Mouse (Mus musculus): ENCODE results near the gene Pdlim7.

The Pdlim7 gene

DNA sequence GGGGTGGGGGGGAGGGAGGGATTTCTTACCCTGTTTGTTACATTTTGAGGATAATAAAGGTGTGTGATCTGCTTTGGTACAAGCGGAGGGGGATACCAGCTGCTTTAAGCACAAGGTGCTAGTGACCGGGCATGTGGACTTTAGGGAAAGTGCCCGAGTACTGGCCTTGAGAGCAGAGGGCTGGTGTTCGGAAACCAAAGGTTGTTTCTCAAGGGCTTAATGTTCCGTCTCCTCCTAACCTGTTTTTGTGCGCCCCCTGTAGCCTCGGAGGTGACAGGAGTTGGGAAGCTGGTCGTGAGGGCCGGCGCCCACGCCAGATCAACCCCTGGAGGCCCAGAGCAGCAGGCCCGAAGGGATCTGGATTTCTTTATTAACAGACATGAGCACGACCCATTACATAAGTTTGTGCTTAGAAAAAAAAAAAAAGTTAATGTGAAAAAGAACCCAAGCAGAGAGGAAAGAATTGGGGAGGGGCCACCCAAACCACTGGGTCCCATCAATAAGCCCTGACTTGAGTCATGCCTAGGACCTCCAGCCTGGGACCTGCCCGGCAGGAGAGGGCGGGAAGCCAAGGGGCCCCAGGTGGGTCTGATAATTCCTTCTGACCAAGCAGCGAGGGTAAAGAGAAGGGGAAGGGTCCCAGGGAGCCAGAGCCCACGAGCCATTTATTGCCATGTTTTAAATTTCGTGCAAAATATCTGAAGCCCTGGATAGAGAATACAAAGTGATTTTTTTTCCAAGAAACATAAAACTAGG, 40.2 kb downstream of the Pdlim7 start:
- in situ Hi-C loops (cut with MboI; ENCODE audit: low pct_unique_long_range_greater_than_20kb in 1 of 2, low sequenced_read_pairs in 2 of 2, unreplicated experiment in 1 of 2) = loop anchor here in 1 of 2 experiments (10.0 kb wide), 1 partner anchor 68 kb away; no protein-coding TSS in a partner anchor

DNA sequence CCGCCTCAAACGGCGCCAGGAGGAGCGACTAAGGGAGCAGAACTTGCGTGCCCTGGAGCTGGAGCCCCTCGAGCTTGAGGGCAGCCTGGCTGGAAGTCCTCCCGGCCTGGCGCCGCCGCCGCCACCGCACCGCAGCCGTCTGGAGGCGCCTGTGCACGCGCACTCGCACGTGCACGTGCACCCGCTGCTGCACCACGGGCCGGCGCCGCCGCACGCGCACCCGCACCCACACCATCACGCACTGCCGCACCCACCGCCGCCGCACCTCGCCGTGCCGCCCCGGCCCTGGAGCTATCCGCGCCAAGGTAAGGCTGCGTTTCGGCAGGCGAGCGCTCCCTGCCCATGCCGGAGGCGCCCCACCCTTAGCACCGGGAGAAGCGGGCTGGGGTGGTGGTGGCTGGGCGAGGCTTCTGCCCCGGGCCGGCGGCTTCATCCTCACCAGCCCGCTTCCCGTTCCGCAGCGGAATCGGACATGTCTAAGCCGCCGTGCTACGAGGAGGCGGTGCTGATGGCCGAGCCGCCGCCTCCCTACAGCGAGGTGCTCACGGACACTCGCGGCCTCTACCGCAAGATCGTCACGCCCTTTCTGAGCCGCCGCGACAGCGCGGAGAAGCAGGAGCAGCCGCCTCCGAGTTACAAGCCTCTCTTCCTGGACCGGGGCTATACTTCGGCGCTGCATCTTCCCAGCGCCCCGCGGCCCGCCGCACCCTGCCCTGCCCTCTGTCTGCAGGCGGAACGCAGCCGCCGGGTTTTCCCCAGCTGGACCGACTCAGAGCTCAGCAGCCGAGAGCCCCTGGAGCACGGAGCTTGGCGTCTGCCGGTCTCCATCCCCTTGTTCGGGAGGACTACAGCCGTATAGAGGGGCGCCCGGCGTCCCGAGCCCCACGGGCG, 41.1 kb downstream of the Pdlim7 start:
- in situ Hi-C loops (cut with MboI; ENCODE audit: low pct_unique_long_range_greater_than_20kb in 1 of 2, low sequenced_read_pairs in 2 of 2, unreplicated experiment in 1 of 2) = loop anchor here in 1 of 2 experiments (10.0 kb wide), 1 partner anchor 68 kb away; no protein-coding TSS in a partner anchor

DNA sequence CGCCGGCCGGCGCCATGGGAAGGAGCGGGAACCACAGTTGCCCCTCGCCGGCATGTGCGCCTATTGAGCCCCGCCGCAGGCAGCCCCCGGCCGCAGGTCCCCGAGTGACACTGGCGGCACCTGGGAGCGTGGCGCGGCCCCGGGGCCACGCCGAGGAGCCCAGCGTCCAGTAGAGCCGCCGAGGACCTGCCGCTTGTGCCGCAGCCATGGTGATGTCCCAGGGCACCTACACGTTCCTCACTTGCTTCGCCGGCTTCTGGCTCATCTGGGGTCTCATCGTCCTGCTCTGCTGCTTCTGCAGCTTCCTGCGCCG, 41.7 kb downstream of the Pdlim7 start:
- in situ Hi-C loops (cut with MboI; ENCODE audit: low pct_unique_long_range_greater_than_20kb in 1 of 2, low sequenced_read_pairs in 2 of 2, unreplicated experiment in 1 of 2) = loop anchor here in 1 of 2 experiments (10.0 kb wide), 1 partner anchor 67 kb away; no protein-coding TSS in a partner anchor

DNA sequence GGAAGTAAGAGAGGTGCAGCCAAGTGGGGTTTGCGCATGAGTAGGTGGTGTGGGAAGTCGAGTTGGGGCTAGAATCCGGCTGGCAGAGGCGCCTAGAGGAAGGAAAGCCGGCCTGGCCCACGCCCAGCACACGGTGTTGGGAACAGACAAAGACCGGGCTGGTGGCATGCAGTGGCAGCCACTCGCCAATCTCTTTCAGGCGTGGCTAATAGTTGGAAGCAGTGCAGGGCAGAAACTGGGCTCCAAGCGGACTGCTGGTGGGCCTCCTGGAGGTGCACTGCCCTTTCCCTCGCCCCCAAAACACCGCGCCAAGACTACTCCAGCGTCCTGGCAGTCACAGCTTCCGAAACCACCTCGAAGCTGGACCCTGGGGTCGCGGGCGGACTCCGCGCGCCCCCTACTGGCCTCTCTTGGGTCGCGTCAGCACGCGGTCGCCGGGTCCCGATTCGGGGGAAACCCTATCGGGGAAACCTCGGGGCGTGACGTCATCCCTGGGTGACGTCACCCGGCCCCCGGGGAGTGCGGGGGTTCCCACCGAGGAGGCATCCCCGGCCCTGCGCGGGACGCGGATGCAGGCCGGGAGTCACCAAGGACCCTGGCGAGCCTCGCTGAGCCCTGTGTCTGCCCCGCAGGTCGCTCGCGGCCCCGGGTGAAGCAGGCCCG, 42.2 kb downstream of the Pdlim7 start:
- in situ Hi-C loops (cut with MboI; ENCODE audit: low pct_unique_long_range_greater_than_20kb in 1 of 2, low sequenced_read_pairs in 2 of 2, unreplicated experiment in 1 of 2) = loop anchor here in 1 of 2 experiments (10.0 kb wide), 1 partner anchor 66 kb away; no protein-coding TSS in a partner anchor

DNA sequence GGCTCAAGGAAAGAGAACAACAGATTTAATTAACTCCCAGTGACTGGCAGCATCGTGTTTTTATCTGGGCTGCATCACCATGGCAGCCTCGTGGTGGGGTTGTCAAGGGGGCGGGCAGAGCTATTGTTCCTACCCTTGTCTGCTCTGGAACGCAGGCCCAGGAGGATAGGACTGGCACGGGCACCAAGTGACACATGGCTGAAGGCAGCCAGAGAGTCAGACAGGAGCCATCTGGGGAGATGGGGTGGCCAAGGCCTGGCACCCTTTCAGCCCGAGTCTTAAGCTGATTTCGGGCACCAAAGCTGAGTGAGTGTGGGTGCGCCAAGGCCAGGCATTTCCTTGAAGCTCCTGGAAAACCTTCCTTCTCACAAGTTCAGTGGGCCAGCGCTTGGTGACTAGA, 43.1 kb downstream of the Pdlim7 start:
- in situ Hi-C loops (cut with MboI; ENCODE audit: low pct_unique_long_range_greater_than_20kb in 1 of 2, low sequenced_read_pairs in 2 of 2, unreplicated experiment in 1 of 2) = loop anchor here in 1 of 2 experiments (10.0 kb wide), 1 partner anchor 66 kb away; no protein-coding TSS in a partner anchor

DNA sequence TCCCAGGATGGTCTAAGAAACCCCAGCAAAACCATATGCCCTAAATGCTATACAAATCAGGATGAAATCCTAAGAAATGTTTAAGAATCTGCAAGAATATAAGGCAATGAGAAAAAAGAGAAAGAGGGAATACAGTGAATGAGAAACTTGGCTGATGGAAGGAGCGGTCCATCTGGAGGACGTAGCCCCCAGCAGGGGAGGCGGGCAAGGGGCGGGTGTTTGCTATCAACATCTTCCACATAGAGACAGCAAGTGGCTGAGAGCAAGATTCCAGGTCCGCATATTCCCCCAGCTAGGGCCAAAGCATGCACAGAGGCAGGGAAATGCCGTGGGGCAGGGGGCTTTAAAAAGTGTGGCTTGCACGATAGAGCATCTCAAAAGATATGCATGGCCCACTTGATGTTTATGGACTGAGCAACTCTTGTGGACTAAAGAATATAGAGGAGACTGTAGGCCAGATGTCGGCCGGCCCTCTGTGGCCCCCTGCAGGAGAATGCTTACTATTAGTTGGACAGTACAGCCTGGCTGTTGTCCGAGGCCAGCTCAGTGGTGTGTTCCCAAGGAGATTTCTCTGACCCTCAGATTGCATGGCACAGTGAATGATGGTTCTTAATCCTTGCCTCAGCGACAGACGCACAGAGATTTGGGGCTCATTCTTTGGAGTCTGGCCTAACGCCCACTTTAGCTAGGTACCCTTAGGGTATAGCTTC, 44.5 kb downstream of the Pdlim7 start:
- in situ Hi-C loops (cut with MboI; ENCODE audit: low pct_unique_long_range_greater_than_20kb in 1 of 2, low sequenced_read_pairs in 2 of 2, unreplicated experiment in 1 of 2) = no loop called here

DNA sequence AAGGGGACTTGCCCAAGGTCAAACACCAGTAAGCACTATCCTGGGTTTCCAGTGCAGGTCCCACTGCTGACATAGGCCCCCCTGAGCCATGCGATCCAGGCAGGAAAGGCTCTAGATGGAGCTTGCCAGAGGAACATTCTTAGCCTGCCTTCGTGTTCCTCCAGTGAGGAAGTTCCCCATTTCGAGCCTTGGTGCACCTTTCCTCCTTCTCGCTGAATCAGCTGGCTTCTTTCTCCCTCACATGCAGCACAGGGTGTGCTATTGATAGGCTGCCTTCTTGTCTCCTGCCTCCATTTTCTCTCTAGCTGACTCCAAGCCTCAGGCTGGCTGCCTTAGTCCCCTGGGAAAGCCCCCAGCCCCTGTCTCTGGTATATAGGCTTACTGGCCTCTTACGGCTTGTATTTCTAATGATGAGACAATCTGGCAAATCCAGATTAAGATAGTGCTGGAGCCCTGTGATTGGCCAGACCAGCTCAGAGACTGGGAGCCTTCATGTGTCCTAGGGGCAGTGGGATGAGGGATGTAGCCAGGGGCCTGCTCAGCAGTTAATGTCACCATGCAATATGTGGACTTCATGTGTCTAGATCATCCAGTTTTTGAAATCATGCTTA, 47.5 kb downstream of the Pdlim7 start:
- in situ Hi-C loops (cut with MboI; ENCODE audit: low pct_unique_long_range_greater_than_20kb in 1 of 2, low sequenced_read_pairs in 2 of 2, unreplicated experiment in 1 of 2) = no loop called here

DNA sequence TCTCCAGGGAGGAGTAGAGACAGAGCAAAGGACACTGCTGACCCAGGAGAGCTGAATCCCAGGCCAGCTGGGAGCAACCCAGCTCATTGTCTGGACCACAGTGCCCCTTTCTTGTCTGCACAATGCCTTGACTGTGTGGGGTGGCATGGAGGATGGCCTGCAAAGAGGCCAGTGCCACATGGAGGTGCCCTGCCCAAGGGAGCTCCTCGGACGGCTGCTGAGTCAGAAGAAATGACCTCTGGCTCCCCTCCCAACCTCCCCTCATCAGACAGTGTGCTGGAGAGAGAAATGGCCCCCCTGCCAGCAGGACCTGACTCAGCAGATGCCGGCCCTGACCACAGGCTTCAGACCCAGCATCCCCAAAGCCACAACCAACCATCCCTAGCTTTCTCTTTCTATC, 48.3 kb downstream of the Pdlim7 start:
- in situ Hi-C loops (cut with MboI; ENCODE audit: low pct_unique_long_range_greater_than_20kb in 1 of 2, low sequenced_read_pairs in 2 of 2, unreplicated experiment in 1 of 2) = no loop called here

DNA sequence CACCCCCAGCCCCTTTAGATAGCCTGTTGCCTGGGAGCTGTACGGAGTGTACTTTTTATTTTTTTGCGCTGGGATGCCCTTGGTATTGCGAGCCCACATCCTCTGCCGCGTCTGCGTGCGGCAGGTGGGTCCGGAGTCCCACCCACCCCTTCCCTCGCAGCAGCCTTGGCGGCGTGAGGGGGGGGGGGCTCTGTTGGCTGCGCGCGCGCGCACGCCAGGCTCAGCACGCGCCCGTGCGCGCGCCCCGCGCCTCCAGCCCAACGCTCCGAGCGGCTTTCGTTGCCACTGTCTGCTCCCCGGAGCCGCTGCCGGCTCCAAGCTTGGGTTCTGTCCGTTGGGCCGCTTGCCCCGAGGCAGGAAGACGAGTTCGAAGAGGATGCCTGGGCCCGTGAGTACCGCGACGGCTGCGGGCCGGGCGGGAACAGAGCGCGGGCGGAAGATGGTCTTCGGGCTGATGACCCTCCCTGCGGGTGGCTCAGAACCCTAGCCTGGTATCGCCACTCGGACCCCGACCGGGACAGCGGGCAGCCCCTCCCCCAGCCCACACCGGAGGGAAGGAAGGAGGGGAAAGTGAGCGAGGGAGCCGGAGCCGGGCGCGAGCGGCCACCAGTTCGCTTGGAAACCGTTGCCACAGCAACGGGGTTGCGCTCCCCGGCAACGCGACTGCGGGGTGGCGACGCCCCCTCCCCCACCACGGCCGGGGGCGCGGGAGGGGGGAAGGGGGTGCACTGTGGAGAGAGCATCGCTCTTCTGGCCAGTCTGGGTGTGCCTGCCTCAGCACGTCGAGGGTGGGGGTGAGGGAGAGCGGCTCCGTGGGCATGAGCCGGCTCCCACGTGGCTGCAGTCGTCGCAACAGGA, 49.2 kb downstream of the Pdlim7 start, which contains the start of gene Prr7:
Prr7 (plus strand) TSS at position 241 of the 858 bp plus-strand sequence.
- in situ Hi-C loops (cut with MboI; ENCODE audit: low pct_unique_long_range_greater_than_20kb in 1 of 2, low sequenced_read_pairs in 2 of 2, unreplicated experiment in 1 of 2) = no loop called here

DNA sequence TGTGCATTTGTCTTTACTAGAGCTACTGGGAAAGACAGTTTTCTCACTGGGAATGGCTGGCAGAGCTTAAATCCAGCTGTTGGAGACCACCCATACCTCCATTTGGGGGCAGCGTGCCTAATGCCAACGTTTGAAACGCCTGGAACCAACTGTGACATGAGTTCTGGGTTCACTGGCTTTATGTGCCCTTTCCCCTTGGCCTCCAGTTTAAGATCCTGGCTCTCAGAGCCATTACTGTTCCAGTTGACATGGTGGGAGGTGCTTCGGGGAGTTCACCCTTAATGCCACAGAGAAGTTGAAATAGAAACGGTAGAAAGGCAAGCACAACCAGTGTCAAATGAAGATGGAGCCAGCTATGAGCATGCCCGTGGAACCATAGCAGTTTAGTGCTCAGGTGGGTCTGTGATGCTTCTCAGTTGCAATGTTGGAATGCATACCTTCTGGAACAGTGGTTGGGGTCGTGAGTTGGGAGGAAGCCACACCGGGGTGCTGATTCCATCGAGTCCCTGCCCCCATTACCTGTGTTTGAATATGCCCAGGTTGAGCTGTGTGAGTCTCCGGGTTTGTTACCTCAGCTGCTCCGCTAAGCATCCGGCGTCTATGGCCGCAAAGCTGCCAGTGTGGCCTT, 50.0 kb downstream of the Pdlim7 start:
- in situ Hi-C loops (cut with MboI; ENCODE audit: low pct_unique_long_range_greater_than_20kb in 1 of 2, low sequenced_read_pairs in 2 of 2, unreplicated experiment in 1 of 2) = no loop called here

DNA sequence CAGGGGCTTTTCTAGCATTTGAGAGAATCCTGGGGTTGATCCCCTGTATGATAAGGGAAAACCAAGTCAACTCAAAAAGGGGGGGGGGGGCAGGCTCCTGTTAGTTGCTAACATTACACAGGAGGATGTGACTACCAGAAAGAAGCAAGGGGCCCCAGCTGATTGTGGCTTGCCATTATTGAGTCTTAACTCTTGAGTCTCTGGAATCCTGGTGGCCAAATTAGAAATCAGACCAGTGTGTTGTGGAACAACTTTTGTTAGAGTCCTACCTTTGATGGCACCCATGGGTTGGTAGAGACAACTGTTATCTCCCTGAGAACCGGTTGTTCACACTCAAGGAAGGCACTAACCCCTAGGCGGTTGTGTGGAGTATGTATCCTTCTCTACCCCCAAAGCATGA, 50.5 kb downstream of the Pdlim7 start:
- in situ Hi-C loops (cut with MboI; ENCODE audit: low pct_unique_long_range_greater_than_20kb in 1 of 2, low sequenced_read_pairs in 2 of 2, unreplicated experiment in 1 of 2) = no loop called here

DNA sequence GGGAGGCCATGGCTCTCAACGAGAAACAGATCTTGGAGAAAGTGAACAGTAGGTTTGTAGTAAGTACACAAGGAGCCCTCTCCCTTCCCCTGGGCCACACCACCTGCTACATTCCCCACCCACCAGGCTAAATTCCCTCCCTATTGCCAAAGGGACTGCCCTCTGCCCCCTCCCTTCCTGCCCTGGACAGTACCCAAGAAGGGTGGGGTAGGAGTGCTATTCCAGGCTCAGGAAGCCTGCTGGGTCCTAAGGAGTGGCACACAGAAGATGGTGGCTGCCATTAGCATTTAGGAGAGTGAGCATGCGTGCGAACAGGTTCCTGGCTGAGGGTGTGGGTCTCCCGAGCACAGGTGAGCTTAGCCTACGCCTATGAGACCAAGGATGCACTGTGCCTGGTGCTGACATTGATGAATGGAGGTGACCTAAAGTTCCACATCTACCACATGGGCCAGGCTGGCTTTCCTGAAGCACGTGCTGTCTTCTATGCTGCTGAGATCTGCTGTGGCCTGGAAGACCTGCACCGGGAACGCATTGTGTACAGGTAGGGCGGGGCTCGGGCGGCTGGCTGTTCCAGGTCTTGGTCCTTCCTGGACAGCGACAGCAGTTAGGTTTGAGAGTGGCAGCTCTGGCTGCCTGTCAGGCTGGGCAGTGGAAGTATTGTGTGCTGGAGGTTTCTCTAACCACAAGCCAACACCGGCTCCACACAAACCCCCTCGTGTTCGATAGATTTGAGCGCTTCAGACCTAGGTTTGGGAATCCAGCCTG, 61.5 kb downstream of the Pdlim7 start:
- in situ Hi-C loops (cut with MboI; ENCODE audit: low pct_unique_long_range_greater_than_20kb in 1 of 2, low sequenced_read_pairs in 2 of 2, unreplicated experiment in 1 of 2) = no loop called here

DNA sequence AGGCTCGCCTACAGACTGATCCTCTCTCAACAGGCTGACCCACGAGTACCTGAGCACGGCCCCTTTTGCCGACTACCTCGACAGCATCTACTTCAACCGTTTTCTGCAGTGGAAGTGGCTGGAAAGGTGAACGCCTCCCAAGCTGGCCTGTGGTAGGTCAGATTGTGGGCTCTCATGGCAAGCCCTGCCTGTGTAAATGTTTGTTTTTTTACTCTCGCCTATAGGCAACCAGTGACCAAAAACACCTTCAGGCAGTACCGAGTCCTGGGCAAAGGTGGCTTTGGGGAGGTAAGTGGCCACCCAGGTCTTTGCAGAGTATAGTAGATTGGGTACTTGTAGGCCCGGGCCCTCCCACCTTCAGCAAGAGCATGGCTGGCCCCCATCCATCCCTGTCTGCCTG, 62.2 kb downstream of the Pdlim7 start:
- in situ Hi-C loops (cut with MboI; ENCODE audit: low pct_unique_long_range_greater_than_20kb in 1 of 2, low sequenced_read_pairs in 2 of 2, unreplicated experiment in 1 of 2) = no loop called here

DNA sequence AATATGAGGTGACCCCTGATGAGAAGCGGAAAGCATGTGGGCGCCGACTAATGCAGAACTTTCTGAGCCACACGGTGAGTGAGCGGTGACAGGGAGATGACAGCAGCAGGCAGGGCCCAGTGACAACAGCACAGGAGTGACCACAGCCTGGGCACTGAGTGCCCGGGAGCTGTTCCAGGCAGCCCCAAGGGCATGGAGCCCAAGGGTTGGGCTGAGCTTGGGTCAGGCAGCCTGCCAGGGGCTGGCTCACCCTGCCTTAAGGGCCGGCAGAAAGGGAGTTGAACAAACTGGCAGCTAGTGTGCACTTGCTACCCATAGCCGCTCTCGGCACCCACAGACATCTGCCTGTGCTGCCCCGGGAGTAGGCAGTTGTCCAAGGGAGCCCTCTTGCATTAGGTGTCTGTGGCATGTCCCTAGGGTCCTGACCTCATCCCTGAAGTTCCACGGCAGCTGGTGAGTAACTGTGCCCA, 62.9 kb downstream of the Pdlim7 start:
- in situ Hi-C loops (cut with MboI; ENCODE audit: low pct_unique_long_range_greater_than_20kb in 1 of 2, low sequenced_read_pairs in 2 of 2, unreplicated experiment in 1 of 2) = no loop called here

DNA sequence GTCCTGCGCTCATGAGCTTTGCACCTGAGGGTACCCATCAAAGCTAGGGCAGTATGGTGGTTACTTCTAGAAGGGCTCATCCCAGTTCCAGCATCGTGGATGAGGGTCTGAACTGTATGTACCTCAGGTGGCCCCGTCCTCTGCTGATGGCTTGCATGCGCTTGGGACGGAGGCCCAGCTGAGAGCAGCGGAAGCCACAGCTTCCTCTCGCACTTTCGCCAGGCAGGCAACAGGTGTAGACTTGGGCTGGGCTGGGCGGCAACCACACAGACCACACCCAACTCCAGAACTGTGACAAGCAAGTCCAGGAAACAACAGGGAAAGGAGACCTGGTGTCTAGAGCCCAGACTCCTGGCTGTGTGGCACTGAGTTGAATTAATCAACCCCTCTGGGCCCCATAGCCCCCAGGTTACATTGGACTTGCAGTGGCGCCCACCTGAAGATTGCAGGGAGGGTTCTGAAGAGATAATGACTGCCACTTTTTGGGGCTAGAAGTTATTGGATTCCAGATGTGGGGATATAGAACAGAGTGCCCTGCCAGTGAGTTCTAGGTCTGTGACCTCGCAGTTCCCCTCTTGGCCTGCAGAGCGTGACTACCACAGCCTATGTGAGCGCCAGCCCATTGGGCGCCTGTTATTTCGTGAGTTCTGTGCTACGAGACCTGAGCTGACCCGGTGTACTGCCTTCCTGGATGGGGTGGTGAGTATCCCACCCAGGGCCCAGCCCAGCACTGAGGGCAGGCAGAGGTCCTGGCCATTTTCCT, 63.6 kb downstream of the Pdlim7 start:
- in situ Hi-C loops (cut with MboI; ENCODE audit: low pct_unique_long_range_greater_than_20kb in 1 of 2, low sequenced_read_pairs in 2 of 2, unreplicated experiment in 1 of 2) = no loop called here

All from mouse embryonic stem cell (cell line).